Mouse (Mus musculus): ENCODE measurements around the gene Nox3. TPM values are rescaled to one million over a fixed set of nuclear protein-coding genes. Genes with fewer than 3 reads are reported as not detected.

Nox3 gene
- polyA plus RNA-seq (2012; rRNA removed), result not detected in 2 replicates

DNA sequence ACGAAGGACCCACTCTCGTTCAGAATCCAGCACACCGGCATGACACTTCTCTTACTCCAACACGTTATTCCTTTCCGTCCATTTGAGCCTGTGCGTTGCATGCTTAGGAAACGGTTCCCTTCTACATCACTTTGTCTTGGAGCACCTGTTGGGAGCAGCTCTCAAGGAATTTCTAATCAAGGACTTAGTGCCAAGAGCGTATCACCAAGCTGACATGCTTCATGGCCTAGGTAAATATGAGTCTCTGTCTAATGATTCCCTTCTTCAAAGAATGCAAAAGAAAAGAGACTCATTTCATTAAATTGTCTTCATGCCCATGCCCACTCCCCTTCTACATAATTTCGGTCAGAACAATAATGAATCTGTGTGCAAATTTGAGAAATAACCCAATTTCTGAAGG, at the start of gene Nox3:
Nox3 (minus strand) TSS at position 101 of the 400 bp plus-strand sequence.
- no peak for TF ChIP-seq CTCF (IDR thresholded peaks at IDR 0.05; ENCODE audit: extremely low read depth, insufficient read depth, low read length)
- TF ChIP-seq POLR2A (IDR thresholded peaks at IDR 0.05; ENCODE audit: extremely low read depth, insufficient read depth, low read length), result no peak
- Histone ChIP-seq H3K27ac (ENCODE audit: insufficient read depth, low read length) (no peak within 1 kb of the TSS), H3K4me3 (ENCODE audit: insufficient read depth, low read length) (no peak within 1 kb of the TSS), H3K4me1 (ENCODE audit: control insufficient read depth, insufficient read depth, low read length) (no peaks in the 10 kb centered on the region)

DNA sequence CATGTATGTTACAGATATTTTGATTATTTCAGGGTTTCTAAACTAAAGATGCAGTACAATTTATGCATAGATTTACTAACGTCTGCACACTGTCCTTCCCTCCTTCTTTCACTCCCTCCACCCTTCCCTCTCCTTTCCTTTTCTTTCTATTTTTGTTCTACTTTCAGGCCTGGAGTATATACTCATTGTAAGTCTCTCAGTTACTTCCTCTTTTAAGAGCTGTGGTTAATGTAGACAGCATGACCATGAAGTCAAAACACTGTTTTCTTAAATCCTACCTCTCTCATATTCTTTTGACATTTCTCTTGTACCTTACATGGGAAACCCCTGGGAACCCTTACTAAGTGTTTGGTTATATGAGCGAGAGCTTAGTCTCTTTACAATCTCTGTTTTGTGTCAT, 48.3 kb upstream of the Nox3 start:
- Histone ChIP-seq H3K4me1 (ENCODE audit: control insufficient read depth, insufficient read depth, low read length) (no peaks in the 10 kb centered on the region), H3K4me3 (ENCODE audit: insufficient read depth, low read length) (no peak overlapping the region), H3K27ac (ENCODE audit: insufficient read depth, low read length) (no peak overlapping the region)
- TF ChIP-seq POLR2A (IDR thresholded peaks at IDR 0.05; ENCODE audit: extremely low read depth, insufficient read depth, low read length) (no peak), CTCF (IDR thresholded peaks at IDR 0.05; ENCODE audit: extremely low read depth, insufficient read depth, low read length) (no peak)

DNA sequence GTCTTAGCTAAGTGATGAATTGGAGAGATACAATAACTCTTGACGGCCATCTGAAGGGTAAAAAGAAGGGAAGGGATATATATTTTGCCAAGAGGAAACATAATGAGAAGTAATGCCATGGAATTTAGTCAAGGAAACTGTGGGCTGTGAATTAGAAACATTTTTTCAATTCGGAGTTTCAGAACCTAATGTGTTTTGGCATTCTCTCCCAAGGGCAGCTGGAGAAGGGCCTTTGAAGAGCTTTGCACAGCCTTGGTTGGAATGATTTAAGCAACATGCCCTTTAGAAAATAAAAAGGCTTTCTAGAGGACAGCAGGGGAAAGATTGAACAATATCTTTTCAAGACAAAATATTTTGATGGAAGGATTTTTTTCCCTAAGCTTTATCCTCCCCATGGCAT, 40.9 kb upstream of the Nox3 start:
- no peak overlapping the region for H3K27ac ChIP-seq (ENCODE audit: insufficient read depth, low read length)
- H3K4me1 ChIP-seq (ENCODE audit: control insufficient read depth, insufficient read depth, low read length), result no peaks in the 10 kb centered on the region
- no peak overlapping the region for H3K4me3 ChIP-seq (ENCODE audit: insufficient read depth, low read length)
- no peak for TF ChIP-seq POLR2A (IDR thresholded peaks at IDR 0.05; ENCODE audit: extremely low read depth, insufficient read depth, low read length)

DNA sequence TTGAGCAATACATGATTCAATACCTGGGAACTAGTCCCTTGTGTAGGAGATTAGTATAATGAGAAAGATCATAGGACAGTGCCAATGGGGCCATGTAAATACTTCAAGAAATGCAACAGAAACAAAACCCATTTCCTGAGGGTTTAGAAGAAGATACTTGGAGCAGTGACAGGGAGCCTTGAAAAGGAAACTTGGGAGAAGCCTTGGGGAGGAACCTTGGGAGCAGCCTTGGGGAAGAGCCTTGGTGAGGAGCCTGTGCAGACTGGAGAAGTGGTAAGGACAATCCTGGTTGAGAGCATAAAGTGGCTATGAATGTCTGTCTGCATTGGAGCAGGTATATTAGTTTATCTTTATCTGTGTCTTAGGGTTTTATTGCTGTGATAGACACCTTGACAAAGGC, 38.2 kb upstream of the Nox3 start:
- no peak overlapping the region for H3K27ac ChIP-seq (ENCODE audit: insufficient read depth, low read length)
- H3K4me3 ChIP-seq (ENCODE audit: insufficient read depth, low read length), result no peak overlapping the region
- H3K4me1 ChIP-seq (ENCODE audit: control insufficient read depth, insufficient read depth, low read length), result no peaks in the 10 kb centered on the region
- TF ChIP-seq CTCF (IDR thresholded peaks at IDR 0.05; ENCODE audit: extremely low read depth, insufficient read depth, low read length), result no peak
- TF ChIP-seq POLR2A (IDR thresholded peaks at IDR 0.05; ENCODE audit: extremely low read depth, insufficient read depth, low read length), result no peak

DNA sequence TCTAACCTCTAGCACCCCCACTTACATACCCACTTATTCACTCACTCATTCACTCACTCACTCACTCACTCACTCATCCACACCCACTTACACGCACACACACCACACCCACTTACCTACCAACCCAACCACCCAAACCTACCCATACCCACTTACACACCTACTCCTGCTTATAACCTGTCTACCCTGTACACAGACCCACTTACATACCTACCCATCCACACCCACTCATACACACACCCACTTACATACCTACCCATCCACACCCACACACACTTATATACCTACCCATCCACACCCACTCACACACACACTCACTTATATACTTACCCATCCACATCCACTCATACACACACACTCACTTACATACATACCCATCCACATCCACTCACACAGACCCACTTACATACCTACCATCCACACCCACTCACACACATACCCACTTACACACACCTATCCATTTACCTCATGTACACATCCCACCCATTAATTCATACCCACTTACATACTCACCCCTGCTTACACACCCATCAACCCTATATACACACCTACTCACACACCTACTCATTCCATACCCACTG, 9.4 kb upstream of the Nox3 start:
- H3K4me3 ChIP-seq (ENCODE audit: insufficient read depth, low read length), result no peak overlapping the region
- no peak overlapping the region for H3K27ac ChIP-seq (ENCODE audit: insufficient read depth, low read length)
- no peaks in the 10 kb centered on the region for H3K4me1 ChIP-seq (ENCODE audit: control insufficient read depth, insufficient read depth, low read length)
- TF ChIP-seq CTCF (IDR thresholded peaks at IDR 0.05; ENCODE audit: extremely low read depth, insufficient read depth, low read length), result no peak
- TF ChIP-seq POLR2A (IDR thresholded peaks at IDR 0.05; ENCODE audit: extremely low read depth, insufficient read depth, low read length), result no peak

DNA sequence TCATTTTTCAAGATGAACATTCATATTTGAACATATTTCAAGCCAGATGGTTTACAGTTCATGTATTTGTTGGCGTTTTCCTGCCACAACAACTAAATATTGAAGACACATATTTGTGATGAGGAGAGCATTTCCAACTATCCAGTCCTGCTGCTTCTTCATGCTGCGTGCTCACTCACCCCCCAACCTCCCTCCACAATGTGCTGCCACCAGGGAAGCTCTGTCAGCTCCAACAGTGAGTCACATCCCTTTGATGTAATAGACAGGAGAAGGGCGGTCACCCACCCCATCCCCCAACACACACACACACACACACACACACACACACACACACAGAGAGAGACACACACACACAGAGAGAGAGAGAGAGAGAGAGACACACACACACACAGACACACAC, 6.3 kb upstream of the Nox3 start:
- no peak overlapping the region for H3K27ac ChIP-seq (ENCODE audit: insufficient read depth, low read length)

DNA sequence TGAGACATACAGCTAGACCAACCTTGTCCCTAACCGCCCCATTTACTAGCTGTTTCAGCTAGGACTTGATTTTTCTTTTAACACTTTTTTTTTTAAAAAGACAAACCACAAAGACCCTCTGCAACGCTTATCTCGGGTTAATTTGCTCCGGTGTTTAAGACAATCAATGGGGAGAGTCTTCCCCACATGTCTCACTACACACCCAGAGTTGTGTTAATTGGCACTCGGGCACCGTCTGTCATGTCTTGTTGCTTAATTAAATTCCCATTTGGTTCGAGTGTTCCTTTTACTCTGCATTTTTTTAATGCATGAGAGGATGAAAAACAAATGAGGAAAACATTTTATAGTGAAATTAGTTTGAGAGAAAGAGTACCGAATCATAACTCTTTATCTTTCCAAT, 3.2 kb downstream of the Nox3 start:
- H3K4me3 ChIP-seq (ENCODE audit: insufficient read depth, low read length), result no peak overlapping the region
- TF ChIP-seq CTCF (IDR thresholded peaks at IDR 0.05; ENCODE audit: extremely low read depth, insufficient read depth, low read length) (no peak), POLR2A (IDR thresholded peaks at IDR 0.05; ENCODE audit: extremely low read depth, insufficient read depth, low read length) (no peak)
- no peaks in the 10 kb centered on the region for H3K4me1 ChIP-seq (ENCODE audit: control insufficient read depth, insufficient read depth, low read length)
- no peak overlapping the region for H3K27ac ChIP-seq (ENCODE audit: insufficient read depth, low read length)

More for the DNA sequence above, 6.3 kb upstream of the Nox3 start:
- H3K4me1 ChIP-seq (ENCODE audit: control insufficient read depth, insufficient read depth, low read length), result no peaks in the 10 kb centered on the region
- TF ChIP-seq POLR2A (IDR thresholded peaks at IDR 0.05; ENCODE audit: extremely low read depth, insufficient read depth, low read length), result no peak
- no peak for TF ChIP-seq CTCF (IDR thresholded peaks at IDR 0.05; ENCODE audit: extremely low read depth, insufficient read depth, low read length)
- no peak overlapping the region for H3K4me3 ChIP-seq (ENCODE audit: insufficient read depth, low read length)

DNA sequence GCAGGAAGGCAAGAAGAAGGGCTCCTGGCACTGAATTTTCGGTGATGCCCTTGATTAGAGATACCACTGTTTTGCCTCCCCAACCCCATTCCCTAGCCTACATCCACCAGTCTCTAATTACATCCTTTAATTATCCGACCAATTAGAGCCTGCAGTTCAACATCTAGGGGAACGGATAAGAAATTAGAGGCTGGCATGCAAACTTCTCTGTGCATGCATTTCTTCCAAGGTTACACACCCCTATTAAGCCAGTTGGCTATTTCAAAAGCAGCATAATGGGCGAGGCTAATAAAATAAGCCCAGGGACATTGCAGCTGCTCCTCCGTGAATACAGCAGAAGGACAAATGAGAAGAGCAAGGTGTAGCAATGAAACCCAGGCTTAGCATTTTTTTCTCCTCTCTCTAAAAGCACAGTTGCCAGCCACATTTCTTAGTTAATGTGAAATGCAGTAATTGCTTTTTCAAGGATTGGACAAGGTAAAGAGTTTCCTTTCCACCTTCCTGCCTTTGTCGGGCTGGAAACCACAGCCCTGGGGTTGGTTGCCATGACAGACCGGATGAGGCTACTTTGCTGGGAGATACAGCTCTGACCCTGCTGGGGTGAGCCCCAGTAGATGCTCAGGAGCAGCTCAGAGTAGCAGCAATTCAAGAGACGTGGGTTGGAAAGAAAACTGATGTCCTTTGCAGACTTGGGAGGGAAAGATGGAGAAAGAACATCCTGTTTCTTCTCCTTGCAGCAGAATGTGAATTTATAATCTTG, 5.4 kb downstream of the Nox3 start:
- H3K4me1 ChIP-seq (ENCODE audit: control insufficient read depth, insufficient read depth, low read length), result no peaks in the 10 kb centered on the region
- no peak overlapping the region for H3K4me3 ChIP-seq (ENCODE audit: insufficient read depth, low read length)
- no peak overlapping the region for H3K27ac ChIP-seq (ENCODE audit: insufficient read depth, low read length)
- TF ChIP-seq POLR2A (IDR thresholded peaks at IDR 0.05; ENCODE audit: extremely low read depth, insufficient read depth, low read length) (no peak), CTCF (IDR thresholded peaks at IDR 0.05; ENCODE audit: extremely low read depth, insufficient read depth, low read length) (no peak)

DNA sequence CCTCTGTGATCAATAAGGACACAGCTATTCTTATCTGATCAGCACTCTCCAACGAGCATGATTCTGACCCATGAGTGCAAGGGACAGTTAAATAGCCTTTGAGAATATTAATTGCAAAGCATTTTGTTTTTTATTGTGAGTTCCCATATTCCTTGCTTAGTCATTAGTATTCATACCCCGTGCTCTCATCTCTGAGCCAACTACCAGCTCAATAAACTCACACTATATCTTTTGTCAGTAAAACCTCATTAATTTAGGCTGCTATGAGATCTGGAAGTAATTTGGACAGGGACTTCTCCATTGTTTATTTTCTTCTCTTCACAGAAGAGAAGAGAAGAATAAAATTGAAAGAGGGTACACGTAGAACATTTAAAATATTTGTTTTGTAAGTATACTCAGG, 12.4 kb downstream of the Nox3 start:
- no peaks in the 10 kb centered on the region for H3K4me1 ChIP-seq (ENCODE audit: control insufficient read depth, insufficient read depth, low read length)
- TF ChIP-seq POLR2A (IDR thresholded peaks at IDR 0.05; ENCODE audit: extremely low read depth, insufficient read depth, low read length) (no peak), CTCF (IDR thresholded peaks at IDR 0.05; ENCODE audit: extremely low read depth, insufficient read depth, low read length) (no peak)
- no peak overlapping the region for H3K4me3 ChIP-seq (ENCODE audit: insufficient read depth, low read length)
- H3K27ac ChIP-seq (ENCODE audit: insufficient read depth, low read length), result no peak overlapping the region

DNA sequence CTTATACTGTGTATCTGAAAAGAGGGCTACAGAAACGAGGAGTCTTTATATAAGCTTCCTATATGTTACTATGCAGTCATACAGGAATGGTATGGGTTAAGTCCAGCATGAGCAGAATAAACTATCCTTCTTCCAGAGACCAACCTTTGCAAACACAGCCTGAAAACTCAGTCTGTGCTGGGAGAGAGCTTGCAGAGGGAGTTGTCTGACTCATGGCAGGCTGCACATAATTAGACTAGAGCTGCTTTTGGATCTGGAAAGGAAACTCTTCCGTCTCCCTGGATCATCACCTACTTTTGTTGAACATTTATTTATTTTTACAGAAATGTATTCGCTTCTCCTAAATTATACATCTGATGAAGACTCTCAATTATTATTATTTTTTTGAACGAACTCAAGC, 26.8 kb downstream of the Nox3 start:
- H3K4me1 ChIP-seq (ENCODE audit: control insufficient read depth, insufficient read depth, low read length), result no peaks in the 10 kb centered on the region
- no peak overlapping the region for H3K4me3 ChIP-seq (ENCODE audit: insufficient read depth, low read length)
- H3K27ac ChIP-seq (ENCODE audit: insufficient read depth, low read length), result no peak overlapping the region
- TF ChIP-seq POLR2A (IDR thresholded peaks at IDR 0.05; ENCODE audit: extremely low read depth, insufficient read depth, low read length) (no peak), CTCF (IDR thresholded peaks at IDR 0.05; ENCODE audit: extremely low read depth, insufficient read depth, low read length) (no peak)

Data from cortical plate, adult 2 months (tissue).